Mouse (Mus musculus) heart, adult 8-10 months (tissue): Measurements from ENCODE around the gene Tfg. TPM values are rescaled to one million over a fixed set of nuclear protein-coding genes. Genes with fewer than 3 reads are reported as not detected.

ENCODE experiments used
- DNase-seq: peaks from one replicate; pipeline ENCODE4 v3.0.0; 2022; ENCODE audit warnings: low spot score
- total RNA-seq, 4 experiments: library from RNA; stranded (reverse); gene quantifications; 2 replicates each; pipeline ENCODE4 v1.2.4; 2022

Tfg gene
- 10 to 100 TPM; 47.3 to 51.7 (median 50.1) TPM for total RNA-seq

DNA sequence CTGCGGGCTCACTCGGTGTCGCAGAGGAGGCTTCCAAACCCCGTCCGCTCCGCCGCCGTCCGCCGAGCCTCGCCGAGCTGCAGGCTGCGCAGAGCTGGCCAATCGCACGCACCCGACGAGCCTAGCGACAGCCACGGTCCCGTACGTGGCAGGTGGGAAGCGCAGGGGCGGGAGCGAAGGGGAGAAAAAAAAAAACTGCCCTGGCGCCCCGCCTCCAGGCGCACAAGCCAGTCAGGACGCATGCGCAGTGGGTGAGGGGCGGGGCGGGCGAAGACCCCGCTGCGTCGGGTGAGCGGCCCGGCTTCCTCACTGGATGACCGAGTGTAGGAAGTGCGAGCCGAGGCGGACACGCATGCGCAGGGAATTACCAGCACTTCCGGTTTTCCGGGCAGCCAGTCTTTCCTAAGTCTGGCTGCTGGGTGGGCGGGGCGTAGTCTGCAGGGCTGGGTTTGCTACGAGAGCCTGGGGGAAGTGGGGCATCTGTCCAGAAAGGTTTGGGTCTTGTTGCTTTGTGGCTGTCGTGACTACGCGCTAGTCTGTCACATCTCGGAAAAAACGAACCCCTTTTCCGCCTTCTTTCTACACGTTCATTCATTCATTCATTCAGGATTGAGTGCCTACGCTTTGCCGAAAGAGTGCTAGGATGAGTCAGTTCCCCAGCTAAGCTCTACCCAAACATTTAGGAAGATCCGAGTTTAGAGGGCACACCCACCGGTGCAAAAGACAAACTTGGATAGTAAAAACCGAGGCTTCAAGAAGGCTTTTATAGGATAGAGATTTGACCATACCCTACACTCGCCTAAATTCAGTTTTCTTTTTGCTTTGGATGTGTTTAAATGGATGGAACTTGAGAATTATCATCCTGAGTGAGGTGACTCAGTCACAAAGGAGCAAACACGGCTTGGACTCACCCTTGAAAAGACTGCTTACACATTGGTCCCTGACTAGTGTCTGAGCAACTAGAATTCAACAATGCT is at the start of gene Tfg:
TSS of gene Tfg (minus strand) at position 227 of the 977 bp plus-strand sequence.
- DNase-seq, result peak; percentile 99

DNA sequence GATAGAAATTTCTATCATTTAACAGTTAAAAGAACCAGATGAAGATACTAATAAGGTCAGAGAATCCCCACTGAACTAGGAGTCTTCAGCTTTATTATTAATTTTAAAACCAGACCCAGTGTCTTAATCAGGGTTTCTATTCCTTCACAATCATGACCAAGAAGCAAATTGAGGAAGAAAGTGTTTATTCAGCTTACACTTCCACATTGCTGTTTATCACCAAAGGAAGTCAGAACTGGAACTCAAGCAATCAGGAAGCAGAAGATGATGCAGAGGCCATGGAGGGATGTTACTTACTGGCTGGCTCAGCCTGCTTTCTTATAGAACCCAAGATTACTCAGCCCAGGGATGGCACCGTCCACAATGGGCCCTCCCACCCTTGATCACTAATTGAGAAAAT is 11.8 kb upstream of the Tfg start:
- no peak for DNase-seq

DNA sequence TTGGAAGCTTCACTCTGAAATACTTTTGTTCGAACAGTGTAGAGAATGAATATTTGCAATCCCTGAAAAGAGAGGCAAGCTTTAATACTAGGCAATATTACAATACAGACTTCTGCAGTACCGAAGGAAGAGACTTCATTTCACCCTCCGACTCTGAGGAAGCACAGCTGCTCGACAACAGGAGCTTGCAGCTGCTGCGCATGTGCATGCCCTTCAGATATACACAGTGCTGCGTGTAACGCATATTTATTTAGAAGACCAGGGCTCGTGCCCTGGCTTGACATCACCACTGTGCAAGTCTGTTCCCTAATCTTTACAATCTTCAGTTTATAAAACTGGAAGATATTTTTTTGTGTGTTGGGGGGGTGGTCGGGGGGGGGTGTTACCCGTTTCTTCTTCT is 7.7 kb upstream of the Tfg start:
- DNase-seq, result no peak

DNA sequence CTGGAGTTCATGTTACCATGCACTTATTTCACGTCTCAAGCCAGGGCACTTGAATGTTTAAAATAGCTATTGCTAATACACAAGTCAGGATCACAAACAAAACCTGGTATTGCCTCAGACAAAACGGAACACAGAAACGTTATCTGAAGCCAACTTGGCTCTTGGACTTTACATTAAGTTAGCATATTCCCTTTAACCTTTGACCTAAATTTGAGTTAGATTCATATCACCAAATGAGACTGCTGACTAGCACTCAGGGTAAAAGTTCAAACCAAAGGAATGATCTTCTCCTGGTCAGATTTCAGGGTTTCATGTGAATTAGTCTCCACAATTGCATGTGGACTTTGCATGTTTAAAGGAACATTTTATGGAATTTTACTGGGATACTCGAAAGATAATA is 5.1 kb upstream of the Tfg start:
- no peak for DNase-seq

DNA sequence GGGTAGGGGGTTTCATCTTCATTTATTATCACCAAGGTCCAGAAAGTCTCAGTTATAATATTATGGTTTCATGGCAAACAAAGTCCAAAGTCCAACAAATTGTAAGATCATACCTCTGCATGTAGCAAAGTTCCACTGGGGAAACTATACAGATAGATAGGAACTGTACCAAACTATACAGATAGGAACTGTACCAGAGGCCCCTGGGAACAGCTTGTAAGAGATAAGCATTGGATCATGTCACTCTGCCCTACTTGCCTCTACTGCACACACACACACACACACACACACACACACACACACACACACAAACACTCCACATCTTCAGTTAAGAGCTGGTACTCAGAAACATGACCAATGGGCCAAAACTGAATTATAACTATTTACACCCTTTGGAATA is 1.8 kb upstream of the Tfg start:
- DNase-seq, result no peak

DNA sequence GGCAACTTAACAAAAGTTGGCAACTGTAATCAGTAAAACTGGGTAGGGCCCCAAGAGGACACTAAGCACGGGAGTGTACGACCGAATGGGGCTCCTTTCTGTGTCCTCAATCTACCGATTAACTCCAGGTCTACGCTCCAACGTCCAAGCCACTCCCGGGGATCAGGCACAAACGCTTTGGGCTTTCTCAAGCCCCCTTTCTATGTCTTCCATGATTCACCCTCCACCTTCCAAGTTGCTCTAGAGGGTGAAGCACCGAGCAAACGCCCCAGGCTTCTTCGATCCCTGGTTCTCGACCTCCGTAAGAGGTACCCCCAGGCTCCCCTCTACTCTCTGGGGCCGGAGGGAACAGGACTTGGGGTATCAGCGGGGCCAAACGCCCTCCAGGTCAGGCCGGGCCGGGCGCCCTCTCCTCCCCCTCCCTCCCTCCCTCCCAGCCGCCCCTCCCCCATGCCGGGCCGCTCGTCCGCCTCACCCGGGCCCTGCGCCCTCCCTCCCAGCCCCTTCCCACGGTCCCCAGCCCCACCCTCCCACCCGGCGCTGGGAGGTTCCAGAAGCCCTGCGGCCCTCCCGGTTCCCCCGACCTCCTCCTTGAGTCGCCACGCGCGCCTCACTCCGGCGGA is 582 bp downstream of the Tfg start:
- DNase-seq, result peak; percentile 16

DNA sequence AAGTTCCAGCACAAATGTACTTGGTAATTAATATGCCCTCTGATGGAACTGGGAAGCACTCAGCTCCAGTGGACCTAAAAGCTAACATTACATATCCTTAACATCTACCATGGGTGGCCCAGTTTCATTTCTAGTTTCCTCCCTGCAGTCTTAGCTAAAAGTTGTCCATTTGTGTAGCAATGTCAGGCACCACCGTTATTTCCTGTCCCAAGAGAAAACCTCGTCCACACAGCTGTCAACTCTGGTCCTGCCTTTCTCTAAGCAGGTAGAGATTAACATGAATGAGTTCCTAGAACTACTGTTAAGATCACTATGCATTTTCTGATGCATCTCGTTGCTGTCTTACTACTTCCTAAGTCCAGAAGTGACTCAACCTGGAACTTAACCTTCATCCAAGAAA is 1.6 kb downstream of the Tfg start:
- DNase-seq, result no peak

DNA sequence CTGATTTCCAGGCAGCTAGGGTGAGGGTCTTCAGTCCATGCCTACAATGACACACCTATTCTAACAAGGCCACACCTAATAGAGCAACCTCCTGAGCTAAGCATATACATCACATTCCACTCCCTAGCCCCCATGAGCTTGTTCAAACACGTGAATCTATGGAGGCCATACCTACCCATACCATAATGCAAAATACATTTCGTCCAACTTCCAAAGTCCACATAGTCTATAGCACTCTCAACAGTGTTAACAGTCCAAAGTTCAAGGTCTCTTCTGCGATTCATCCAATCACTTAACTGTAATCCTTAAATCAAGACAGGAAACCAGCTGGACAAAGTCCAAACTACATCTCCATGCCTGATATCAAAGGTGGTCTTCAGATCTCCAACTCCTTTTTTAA is 7.2 kb downstream of the Tfg start:
- no peak for DNase-seq

DNA sequence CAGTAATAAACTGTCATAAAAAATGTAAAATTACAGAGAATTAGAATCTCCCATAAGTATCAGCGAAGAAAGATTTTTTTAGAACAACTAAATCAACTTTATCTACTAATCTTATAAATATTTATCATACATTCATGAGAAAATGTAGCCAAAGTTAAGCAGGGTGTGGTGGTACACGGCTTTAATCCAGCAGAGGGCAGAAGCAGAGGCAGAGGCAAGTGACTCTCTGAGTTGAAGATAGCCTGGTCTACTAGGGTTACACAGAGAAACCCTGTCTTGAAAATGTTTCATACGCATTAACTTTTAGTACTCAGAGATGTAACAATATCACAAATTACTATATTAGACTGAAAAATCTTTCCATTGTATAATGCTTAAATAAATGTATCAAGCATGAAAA is 11.5 kb downstream of the Tfg start:
- DNase-seq, result no peak

DNA sequence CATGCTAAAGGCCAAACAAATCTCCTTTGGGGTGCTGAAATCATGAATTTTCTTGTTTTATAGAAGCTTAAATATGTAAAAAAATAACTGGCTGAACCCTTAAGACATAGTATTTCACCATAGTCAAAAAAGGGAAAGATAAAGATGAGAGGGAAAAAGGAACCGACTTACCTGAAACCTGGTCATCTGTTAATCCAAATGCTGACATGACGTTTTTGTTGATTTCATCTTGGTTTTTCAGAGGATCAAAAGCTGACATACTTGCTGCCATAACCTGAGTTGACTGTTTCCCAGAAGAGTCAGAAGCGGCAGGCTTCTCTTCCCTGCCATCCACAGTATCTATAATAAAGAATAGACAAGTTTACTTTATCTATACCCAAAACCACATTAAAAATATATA is 16.4 kb downstream of the Tfg start:
- DNase-seq, result no peak

DNA sequence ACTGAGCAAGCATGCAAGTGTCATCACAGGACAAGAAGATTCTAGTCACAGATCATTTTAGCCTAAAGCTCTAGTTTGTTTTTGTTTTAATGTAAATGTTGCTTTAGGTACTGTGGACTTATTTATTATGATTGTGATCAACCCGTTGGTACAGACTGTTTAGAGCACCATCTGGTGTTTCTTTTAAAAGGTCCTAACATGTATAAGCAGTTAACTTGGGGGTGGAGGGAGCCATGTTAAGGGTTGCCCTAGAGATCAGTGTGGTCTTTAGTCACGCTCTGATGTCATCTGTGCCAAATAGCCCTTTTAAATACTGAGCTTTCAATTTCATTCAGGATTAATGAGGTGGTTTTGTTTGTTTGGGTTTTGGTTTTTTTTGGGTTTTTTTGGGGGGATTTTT is 20.8 kb downstream of the Tfg start:
- no peak for DNase-seq

DNA sequence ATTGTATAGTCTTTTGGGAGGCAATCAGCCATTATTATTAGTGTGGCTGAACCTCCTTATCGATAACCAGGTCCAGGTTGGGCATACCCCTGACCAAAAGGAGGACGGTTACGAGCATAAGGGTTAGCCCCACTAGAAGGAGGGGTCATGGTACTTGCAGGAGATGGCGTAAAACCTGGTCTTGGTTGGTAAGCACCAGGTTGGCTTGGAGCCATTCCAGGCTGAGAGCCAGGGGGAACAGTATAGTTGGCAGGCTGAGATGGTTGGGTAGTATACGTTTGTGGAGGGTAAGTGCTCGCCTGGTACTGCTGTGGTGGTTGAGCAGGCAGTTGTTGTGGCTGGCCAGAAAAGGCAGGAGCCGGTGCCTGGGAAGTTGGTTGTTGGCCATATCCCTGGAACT is 26.5 kb downstream of the Tfg start:
- DNase-seq, result no peak

DNA sequence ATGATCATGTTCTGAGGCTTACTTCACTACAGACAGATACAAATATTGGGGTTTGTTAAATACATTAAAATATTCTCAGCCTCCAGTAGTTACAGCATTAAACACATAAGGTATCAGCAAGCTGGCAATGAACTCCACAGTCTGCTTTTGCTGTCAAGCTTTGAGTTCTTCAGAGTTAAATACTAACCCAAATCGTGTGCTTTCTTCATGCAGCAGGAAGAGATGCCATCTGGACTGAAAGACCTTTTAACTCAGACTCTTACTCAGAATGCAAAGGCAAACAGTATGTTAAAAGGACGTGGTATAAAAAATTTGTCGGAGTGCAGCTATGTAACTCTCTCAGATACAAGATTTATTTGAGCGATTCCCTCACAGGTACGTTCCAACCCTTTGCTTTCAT is 30.5 kb downstream of the Tfg start:
- DNase-seq, result no peak

DNA sequence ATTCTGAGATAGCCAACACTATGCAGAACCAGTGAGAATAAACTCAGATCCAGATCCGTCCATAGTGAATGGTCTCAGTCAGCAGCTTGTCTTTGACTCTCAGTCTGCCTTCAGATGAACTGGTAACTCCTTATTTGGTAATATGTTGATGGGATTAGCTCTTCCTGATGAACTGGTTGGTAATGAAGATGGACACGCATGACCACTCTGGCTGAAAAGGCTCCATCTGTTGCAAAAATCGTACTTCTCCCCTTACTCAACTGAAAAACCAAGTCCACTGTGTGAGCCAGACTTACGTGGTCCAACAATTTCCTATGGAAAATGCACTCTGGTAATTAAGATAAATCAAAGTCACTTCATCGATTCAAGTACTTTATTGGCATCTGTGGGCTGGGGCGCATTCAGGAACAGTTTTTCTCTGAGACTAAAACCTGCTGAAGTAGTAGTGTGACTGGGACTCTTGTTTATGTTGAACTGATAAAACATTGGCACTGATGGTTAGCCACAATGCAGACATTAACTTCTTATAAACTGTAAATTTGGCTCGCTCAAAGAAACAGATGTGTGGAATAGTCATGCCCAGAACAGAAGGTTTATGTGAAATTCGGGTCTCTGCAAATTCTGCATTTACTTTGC is 36.1 kb downstream of the Tfg start:
- DNase-seq, result no peak

DNA sequence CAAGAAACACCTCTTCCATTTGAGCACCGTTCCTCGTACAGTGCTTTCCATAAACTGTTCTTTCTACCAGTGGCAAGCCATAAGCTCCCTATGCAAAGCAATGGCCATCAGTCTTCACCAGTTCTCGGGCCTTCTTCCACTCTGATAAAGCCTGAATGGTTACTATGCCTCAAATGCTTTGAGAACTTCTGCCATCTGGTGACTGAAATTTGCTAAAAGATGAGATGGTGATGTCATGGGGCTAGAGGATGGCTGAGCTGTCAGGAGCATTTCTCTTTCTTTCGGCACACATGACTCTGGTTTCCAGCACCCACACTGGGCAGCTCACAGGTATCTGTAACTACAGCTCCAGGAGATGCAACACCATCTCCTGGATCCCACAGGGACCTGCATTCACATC is 40.1 kb downstream of the Tfg start:
- DNase-seq, result peak; percentile 26

DNA sequence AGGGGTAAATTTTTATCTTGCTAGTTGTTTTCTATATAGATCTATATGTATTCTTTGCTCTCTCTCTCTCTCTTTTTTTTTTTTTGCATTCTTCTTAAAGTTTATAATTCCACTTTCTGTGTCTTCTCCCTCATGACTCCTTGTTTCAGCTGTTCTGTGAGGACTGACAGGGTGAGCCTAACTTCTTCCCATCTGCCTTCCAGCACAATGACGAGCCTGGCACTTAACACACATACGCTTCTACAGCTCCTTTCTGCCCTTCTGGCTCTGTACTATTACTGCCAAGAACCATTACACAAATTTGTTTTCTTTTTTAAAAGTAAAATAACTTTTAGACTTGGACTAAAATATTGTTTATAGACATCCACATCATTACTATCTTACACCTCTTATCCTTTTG is 43.8 kb downstream of the Tfg start:
- DNase-seq, result no peak

DNA sequence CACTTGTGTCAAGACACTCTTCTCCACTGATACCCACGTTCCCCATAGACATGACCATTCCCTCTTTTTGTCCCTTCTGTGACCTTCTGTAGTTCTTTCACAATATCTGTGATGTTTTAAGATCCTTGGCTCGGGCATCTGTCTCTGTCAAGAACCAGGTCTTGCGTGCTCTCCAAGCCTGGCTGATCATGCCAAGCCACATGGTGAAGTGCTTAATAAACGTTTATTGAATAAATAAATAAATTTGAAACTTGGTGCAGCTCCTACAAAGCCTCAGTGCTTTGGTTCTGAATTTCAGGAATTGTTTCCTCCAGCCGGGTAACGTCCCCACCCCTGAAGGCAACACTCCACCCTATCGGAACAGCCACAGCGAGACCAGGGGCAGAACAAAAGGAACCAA is 46.3 kb downstream of the Tfg start:
- DNase-seq, result peak; percentile 19

DNA sequence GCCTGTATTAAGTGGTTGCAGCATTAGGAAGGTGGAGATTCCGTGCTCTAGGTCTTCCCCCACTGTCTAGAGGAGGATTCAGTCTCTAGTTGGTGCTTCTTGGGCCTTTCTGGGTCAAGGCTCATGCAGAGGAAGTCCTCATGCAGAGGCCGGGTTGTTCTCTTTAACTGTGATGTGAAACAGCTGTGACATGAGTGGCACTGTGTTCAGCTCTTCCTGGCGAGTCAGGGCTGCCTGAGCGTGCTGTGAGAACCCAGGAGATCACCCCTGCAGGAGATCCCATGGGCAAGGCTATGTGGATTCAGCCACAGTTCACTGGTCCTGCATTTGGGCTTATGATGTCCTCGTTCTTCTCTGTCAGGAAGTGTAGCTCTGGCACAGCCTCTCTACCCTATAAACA is 47.7 kb downstream of the Tfg start:
- no peak for DNase-seq

DNA sequence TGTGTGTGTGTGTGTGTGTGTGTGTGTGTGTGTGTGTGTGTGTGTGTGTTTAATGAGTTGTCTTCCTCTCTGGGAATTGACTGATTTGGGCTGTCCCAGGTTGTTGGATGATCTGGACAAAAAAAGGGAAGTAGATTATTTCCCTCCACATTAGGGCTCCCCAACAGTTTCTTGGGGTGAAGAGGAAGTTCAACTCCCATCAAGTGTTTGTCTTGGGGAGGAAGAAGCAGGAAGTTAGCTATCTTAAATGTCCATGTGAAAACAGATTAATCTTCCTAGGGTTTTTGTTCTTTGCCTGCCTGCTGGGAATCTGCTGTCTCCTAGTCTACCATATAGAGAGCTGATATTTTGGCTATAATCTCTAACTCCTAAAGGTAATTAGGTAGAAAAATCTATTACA is 58.4 kb downstream of the Tfg start:
- DNase-seq, result no peak

DNA sequence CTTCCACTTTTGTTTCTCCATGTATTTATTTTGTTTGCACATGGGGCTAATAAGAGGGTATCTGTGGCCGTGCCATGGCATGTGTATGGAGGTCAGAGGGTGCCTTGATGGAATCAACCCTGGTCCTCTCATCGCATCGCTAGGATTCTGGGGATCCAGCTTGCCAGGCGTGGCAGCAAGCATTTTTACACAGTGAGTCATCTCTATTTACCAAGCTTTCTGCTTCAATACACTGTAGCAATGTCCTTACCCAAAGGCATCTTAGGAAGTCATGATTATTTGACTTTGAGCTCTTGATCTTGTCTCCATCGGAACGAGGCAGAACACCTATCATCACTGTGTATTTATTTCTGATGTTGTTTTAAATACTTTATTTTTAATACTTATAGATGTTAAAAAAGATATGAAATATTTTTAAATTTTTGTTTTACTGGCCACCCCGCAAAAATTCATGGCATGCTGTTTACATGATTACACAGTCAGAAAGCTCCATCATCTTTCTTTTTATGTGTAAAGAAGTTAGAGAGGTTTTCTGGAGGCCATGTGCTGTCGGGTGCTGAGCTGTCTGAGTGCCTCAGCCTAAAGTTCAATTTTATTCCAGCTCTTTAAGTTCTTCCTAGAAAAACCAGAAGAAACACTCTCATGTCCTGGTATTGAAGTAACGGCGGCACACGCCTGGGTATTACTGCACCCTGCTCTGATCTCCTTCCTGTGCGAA is 61.9 kb downstream of the Tfg start:
- no peak for DNase-seq

DNA sequence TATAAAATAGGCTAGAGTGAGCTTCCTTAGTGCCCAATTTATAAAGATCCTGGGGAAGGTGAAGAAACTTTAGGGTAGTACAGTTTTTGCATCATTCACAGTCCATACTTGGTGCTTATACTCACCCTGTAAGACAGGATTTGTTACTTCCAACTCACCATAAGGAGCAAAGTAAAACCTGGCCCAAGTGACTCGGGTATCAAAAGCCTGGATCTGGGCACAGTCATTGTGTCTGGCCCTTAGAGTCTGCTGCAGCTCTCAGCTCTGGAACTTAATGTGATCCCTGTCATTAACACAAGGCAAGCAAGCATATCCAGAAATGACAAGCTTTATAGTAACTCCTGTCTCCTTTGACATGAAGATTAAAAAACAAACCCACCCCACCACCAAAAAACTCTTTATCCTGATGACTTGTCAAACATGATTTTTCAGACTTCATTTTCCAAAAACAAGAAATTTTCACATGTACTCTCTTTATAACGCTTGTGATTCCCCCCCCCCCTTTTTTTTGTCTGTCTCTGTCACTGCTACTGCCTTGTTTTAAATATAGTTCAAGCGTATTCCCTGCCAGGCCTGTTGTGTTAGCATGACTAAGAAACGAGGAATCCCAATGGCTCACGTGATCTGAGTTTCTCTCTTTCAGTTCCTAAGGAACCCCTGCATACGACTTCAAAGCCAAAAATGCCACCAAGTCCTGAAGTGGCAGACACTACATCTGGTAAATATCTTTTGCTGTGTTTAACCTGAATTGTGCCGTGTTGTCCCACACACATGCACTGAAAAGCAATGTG is 70.7 kb downstream of the Tfg start:
- peak; percentile 12 for DNase-seq
